Mouse (Mus musculus): ENCODE data around the gene Plppr1. TPM values are rescaled to one million over a fixed set of nuclear protein-coding genes. Genes with fewer than 3 reads are reported as not detected.
"Not testable (repeated sequence)": the region's sequence is repeated elsewhere in the genome, so short reads cannot be mapped to it uniquely, and the experiment has no call there.

The Plppr1 gene
- total RNA-seq, 2 experiments from 2014 or later: not detected

- intact Hi-C loops (cut with DNase I): no loop called here
- TF ChIP-seq CTCF (IDR thresholded peaks at IDR 0.05): no peak
- H3K4me3 ChIP-seq: no peak overlapping the region
These were observed 226.5 kb downstream of the Plppr1 start for GRCm38 (mm10) chr4:49285340-49286196.

DNA sequence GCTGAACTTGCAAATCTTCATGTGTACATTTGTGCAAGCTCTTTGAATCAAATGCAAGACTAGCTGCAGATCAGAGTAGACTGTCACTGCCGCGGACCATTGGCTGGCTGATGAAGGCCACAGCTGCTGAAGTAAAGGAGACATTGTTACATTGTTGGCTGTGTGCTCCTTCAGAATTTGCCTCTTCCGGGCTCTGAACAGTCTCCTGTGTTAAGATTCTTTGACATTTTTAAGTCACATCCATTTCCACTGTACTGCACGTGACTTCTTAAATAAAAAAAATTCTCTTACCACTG lies 227.1 kb downstream of the Plppr1 start:
- H3K4me3 ChIP-seq: no peak overlapping the region
- intact Hi-C loops (cut with DNase I): no loop called here
- no peak overlapping the region for H3K27ac ChIP-seq
- no peak for DNase-seq
- no peak for TF ChIP-seq CTCF (IDR thresholded peaks at IDR 0.05)

More at GRCm38 (mm10) chr4:49285340-49286196, 226.5 kb downstream of the Plppr1 start:
- no peak overlapping the region for H3K27ac ChIP-seq
- no peak for DNase-seq

- no peak for TF ChIP-seq CTCF (IDR thresholded peaks at IDR 0.05)
- intact Hi-C loops (cut with DNase I): no loop called here
- DNase-seq: no peak
- Histone ChIP-seq H3K27ac (no peak overlapping the region), H3K4me3 (no peak overlapping the region)
These were observed 237.4 kb downstream of the Plppr1 start for GRCm38 (mm10) chr4:49296434-49296833.

GRCm38 (mm10) chr4:49299576-49299975 lies 240.5 kb downstream of the Plppr1 start:
- Histone ChIP-seq H3K27ac (no peak overlapping the region), H3K4me3 (no peak overlapping the region)
- DNase-seq: no peak
- no peak for TF ChIP-seq CTCF (IDR thresholded peaks at IDR 0.05)
- intact Hi-C loops (cut with DNase I): no loop called here

DNA sequence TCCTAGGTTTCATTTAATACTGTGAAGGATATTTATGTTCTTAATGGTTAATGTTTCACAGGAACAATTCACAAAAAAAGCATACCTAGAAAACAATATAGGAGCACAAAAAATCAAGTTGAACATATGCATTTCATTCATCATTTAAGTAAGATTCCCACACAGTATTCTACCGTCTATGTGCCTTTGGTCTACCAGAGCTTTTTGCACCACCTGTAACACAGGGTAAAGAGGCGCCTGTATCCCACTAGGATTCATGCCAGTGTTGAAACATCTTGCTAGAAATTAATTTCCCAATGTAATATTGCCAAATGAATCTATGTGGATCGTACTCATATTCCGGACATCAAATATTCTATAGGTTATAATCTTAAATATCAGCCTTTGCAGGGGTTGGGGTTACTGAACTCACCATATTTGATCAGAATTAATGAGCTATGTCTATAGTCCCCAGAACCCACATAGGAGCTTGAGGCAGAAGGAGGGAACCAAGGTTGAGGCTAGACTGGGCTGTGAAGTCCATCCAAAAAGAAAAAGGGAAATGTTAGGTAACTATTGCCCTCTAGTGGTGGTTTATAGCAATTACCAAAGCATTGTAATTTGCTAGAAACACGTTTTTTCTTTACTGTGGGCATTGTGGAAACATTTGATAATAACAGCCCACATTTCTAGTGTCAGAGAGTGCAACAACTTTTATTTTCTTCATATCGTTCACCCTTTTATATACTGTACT lies 263.0 kb downstream of the Plppr1 start:
- intact Hi-C loops (cut with DNase I): loop anchor here (10.0 kb wide), 3 partner anchors 73 to 627 kb away; no protein-coding TSS in a partner anchor
- DNase-seq: no peak
- no peak overlapping the region for H3K4me3 ChIP-seq
- H3K27ac ChIP-seq: no peak overlapping the region
- TF ChIP-seq CTCF (IDR thresholded peaks at IDR 0.05): peak; percentile 73

GRCm38 (mm10) chr4:49337949-49338348 lies 278.9 kb downstream of the Plppr1 start:
- DNase-seq; H3K27ac ChIP-seq; intact Hi-C loops (cut with DNase I); H3K4me3 ChIP-seq: not testable (repeated sequence)

DNA sequence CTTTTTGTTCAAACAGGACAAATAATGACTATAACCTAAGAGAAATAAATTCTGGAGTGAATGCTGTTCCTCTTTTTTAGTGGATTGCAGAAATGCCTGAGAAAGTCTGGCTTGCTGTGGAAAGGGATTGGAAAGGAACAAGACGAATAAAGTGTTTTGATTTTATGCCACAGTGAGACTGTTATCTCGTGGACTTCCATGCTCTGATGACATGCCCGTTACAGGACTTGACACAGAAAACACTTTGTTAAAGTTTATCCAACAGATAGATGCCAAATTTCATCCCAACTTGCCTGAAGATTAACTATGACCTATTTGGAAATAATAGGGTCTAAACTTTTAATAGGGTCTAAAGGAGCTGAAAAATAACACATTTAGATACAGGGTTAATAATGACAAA lies 281.0 kb downstream of the Plppr1 start:
- intact Hi-C loops (cut with DNase I); DNase-seq; H3K4me3 ChIP-seq; H3K27ac ChIP-seq: not testable (repeated sequence)

- intact Hi-C loops (cut with DNase I): loop anchor here (2.0 kb wide), 1 partner anchor 67 kb away; no protein-coding TSS in a partner anchor
- not testable (repeated sequence) for DNase-seq, H3K4me3 ChIP-seq, H3K27ac ChIP-seq
These were observed 288.9 kb downstream of the Plppr1 start for GRCm38 (mm10) chr4:49348001-49348400.

GRCm38 (mm10) chr4:49348677-49349076 lies 289.6 kb downstream of the Plppr1 start:
- no peak for TF ChIP-seq CTCF (IDR thresholded peaks at IDR 0.05)
- Histone ChIP-seq H3K27ac (no peak overlapping the region), H3K4me3 (no peak overlapping the region)
- DNase-seq: no peak
- intact Hi-C loops (cut with DNase I): loop anchor here (2.0 kb wide), 1 partner anchor 66 kb away; no protein-coding TSS in a partner anchor

DNA sequence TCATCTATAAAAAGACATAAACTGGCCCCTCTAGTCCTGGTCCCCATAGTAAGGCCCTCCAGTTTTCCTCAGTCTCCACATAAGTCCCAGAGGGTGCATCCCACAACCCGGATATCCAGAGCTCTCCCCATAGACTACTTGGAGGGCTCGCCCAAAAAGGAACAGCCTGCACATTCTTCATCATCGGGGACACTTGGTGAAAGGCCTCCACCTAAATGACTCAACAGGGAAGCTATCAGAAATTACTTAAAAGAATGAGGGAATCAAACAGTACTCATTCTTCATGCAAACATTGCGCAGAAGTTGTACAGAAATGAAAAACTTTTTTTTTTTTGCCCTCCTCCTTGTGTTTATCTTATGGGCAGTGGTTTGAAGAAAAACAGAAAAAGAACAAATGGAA lies 291.4 kb downstream of the Plppr1 start:
- intact Hi-C loops (cut with DNase I): no loop called here
- TF ChIP-seq CTCF (IDR thresholded peaks at IDR 0.05): no peak
- no peak for DNase-seq
- H3K27ac ChIP-seq: no peak overlapping the region
- H3K4me3 ChIP-seq: no peak overlapping the region

- H3K4me3 ChIP-seq: no peak overlapping the region
These were observed 298.0 kb downstream of the Plppr1 start for GRCm38 (mm10) chr4:49357097-49357496.

DNA sequence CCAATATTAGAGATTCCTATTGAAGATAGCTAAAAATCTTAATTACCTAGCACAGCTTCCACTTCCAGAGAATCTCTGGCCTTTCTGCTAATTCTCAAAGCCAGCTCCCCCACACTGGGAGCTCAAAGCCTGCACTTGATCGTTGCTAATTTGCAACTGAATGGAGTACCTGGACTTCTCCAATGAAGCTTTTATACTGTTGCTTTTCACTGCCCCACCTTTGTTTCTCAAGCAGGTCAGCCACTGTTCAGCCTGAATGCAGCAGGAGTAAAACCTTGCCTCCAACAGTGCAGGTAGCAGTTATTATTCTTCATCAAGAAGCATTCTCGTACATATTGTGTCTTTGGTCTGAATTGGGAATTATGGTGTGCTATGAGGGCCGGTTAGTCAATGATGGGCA lies 309.0 kb downstream of the Plppr1 start:
- DNase-seq; H3K27ac ChIP-seq; intact Hi-C loops (cut with DNase I); H3K4me3 ChIP-seq: not testable (repeated sequence)

More at GRCm38 (mm10) chr4:49357097-49357496, 298.0 kb downstream of the Plppr1 start:
- DNase-seq: no peak
- TF ChIP-seq CTCF (IDR thresholded peaks at IDR 0.05): no peak
- H3K27ac ChIP-seq: no peak overlapping the region
- intact Hi-C loops (cut with DNase I): no loop called here

DNA sequence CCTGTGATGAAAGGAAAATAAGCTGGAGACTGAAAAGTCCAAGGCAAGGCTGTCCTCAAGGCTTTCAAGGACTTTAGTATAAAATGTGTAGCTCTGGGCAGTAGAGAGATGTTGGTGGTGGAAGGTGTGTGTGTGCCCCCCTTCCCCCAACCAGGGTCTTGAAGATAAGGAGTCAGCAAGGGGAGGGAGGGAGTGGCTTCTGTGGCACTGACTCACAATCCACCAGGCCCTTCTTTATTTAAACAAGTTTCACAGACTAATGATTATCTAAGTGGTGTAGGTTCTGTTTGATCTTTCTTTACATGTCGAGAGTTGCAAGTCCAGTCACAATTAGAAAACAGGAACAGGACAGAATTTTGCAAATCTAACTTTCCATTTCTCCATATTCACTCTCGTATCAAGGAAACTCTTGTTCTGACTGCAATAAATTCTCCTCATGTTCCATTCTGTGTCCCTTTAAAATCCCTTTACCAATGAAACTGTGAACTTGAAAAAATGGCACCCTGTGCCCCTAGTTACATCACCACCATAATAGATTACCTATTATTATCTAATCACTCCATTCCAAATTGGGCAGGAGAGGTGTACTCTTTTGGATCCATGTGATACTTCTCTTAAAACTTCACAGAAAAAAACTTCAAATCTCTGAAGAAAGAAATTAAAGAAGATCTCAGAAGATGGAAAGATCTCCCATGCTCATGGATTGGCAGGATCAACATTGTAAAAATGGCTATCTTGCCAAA lies 324.7 kb downstream of the Plppr1 start:
- intact Hi-C loops (cut with DNase I); DNase-seq; H3K4me3 ChIP-seq; H3K27ac ChIP-seq: not testable (repeated sequence)

All from gastrocnemius, adult 2 months (tissue).